Mouse (Mus musculus): Measurements from ENCODE around the gene Dnajc28. TPM values are rescaled to one million over a fixed set of nuclear protein-coding genes. Genes with fewer than 3 reads are reported as not detected.
"Not testable (repeated sequence)": the region's sequence is repeated elsewhere in the genome, so short reads cannot be mapped to it uniquely, and the experiment has no call there.

Dnajc28 gene
- total RNA-seq, 2 experiments from 2014 or later = 9.0 to 9.8 TPM

DNA sequence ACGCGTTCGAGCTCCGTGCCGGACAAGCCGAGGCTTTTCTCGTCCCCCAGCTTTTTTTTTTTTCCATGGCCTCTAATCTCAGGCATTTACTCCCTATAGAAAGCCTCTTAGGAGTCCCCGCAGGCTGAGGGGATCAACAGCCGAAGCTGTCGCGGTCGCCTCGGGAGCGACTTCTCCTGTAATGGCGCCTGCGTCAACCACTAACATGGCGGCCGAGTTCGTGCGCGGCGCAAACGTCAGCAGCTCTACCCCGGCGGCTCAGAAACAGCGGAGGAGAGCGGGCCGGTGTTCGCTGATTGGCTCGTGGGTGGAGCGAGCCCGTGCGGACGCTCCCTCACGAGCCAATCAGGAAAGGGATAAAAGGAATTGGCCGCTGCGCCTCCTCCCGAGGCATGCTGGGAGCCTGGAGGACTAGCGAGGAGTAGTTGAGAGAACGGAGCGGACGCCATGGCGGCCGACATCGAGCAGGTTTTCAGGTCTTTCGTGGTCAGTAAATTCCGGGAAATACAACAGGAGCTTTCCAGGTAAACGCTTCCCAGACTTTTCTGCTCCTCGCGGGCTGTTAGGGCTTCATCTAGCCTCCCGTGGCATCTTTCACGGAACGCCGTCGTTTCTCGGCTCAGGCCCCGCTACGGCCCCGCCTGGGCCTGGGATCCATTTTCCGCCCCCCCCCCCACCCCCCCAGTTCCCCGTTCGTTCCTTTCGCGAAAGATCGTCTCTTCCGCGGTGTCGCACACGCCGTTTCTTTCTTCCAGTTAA, 28.8 kb upstream of the Dnajc28 start, which contains the start of gene Son:
Gene Son, plus strand, starts transcription at position 46 of the 759 bp plus-strand sequence.
- peak; percentile 95 to 97 for DNase-seq (ENCODE audit: extremely low spot score in 1 of 2, low spot score in 2 of 2)
- peak within 1 kb of the TSS; percentile 63 for H3K4me3 ChIP-seq
- TF ChIP-seq CTCF (IDR thresholded peaks at IDR 0.05) = no peak
- intact Hi-C loops (cut with DNase I) = loop anchor here (2.0 to 10.0 kb wide), 2 partner anchors 51 to 603 kb away; partner anchors contain the start of genes Paxbp1 and Tmem50b
- peak within 1 kb of the TSS; percentile 98 for H3K27ac ChIP-seq

GRCm38 (mm10) chr16:91646681-91647419, 28.0 kb upstream of the Dnajc28 start, which contains the start of gene Gart:
Gart (minus strand) TSS chr16:91646952.
- Histone ChIP-seq H3K27ac (peak within 1 kb of the TSS; percentile 98), H3K4me3 (peak within 1 kb of the TSS; percentile 63)
- intact Hi-C loops (cut with DNase I) = loop anchor here (2.0 to 10.0 kb wide), 2 partner anchors 50 to 602 kb away; partner anchors contain the start of genes Paxbp1 and Tmem50b
- no peak for TF ChIP-seq CTCF (IDR thresholded peaks at IDR 0.05)
- peak; percentile 92 to 94 for DNase-seq (ENCODE audit: extremely low spot score in 1 of 2, low spot score in 2 of 2)

GRCm38 (mm10) chr16:91645995-91646602, 27.3 kb upstream of the Dnajc28 start:
- intact Hi-C loops (cut with DNase I) = loop anchor here (2.0 to 10.0 kb wide), 2 partner anchors 49 to 601 kb away; partner anchors contain the start of genes Paxbp1 and Tmem50b
- H3K27ac ChIP-seq = peak overlapping the region; percentile 98

GRCm38 (mm10) chr16:91645420-91645819, 26.6 kb upstream of the Dnajc28 start:
- not testable (repeated sequence) for DNase-seq (ENCODE audit: extremely low spot score in 1 of 2, low spot score in 2 of 2); H3K4me3 ChIP-seq; H3K27ac ChIP-seq
- intact Hi-C loops (cut with DNase I) = loop anchor here (10.0 kb wide), 1 partner anchor 601 kb away; the partner anchor contains the start of gene Paxbp1

More at GRCm38 (mm10) chr16:91645995-91646602, 27.3 kb upstream of the Dnajc28 start:
- TF ChIP-seq CTCF (IDR thresholded peaks at IDR 0.05) = no peak; the same call in 1 of the 2 replicates
- peak overlapping the region; percentile 63 for H3K4me3 ChIP-seq
- no peak for DNase-seq (ENCODE audit: extremely low spot score in 1 of 2, low spot score in 2 of 2)

DNA sequence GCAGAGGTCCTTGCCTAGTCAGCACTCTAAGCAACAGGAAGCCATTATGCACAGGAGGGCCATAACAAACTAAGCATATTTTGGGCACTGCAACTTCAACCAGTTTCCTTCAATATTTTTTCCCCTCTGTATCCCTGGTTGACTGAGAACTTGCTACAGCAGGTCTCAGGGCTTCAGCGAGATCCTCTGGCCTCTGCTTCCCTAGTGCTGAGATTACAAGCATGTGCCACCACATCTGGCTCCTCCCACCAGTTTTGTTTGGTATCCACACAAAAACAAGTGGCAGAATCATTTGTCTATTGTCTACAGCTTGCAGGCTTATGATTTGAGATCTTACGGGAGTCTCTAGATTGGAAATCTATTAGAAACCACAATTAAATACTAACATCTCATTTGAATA, 26.1 kb upstream of the Dnajc28 start:
- H3K4me3 ChIP-seq = no peak overlapping the region
- intact Hi-C loops (cut with DNase I) = loop anchor here (10.0 kb wide), 1 partner anchor 600 kb away; the partner anchor contains the start of gene Paxbp1
- DNase-seq (ENCODE audit: extremely low spot score in 1 of 2, low spot score in 2 of 2) = no peak
- H3K27ac ChIP-seq = no peak overlapping the region
- no peak for TF ChIP-seq CTCF (IDR thresholded peaks at IDR 0.05)

GRCm38 (mm10) chr16:91640171-91640570, 21.3 kb upstream of the Dnajc28 start:
- Histone ChIP-seq H3K4me3 (no peak overlapping the region), H3K27ac (peak overlapping the region; percentile 10; the same call in 1 of the 2 replicates)
- DNase-seq (ENCODE audit: extremely low spot score in 1 of 2, low spot score in 2 of 2) = no peak
- intact Hi-C loops (cut with DNase I) = loop anchor here (10.0 kb wide), 1 partner anchor 595 kb away; the partner anchor contains the start of gene Paxbp1
- TF ChIP-seq CTCF (IDR thresholded peaks at IDR 0.05) = no peak

GRCm38 (mm10) chr16:91639636-91640035, 20.8 kb upstream of the Dnajc28 start:
- H3K27ac ChIP-seq = peak overlapping the region; percentile 87; the same call in 1 of the 2 replicates
- intact Hi-C loops (cut with DNase I) = loop anchor here (10.0 kb wide), 1 partner anchor 595 kb away; the partner anchor contains the start of gene Paxbp1
- TF ChIP-seq CTCF (IDR thresholded peaks at IDR 0.05) = no peak
- H3K4me3 ChIP-seq = no peak overlapping the region
- DNase-seq (ENCODE audit: extremely low spot score in 1 of 2, low spot score in 2 of 2) = no peak

DNA sequence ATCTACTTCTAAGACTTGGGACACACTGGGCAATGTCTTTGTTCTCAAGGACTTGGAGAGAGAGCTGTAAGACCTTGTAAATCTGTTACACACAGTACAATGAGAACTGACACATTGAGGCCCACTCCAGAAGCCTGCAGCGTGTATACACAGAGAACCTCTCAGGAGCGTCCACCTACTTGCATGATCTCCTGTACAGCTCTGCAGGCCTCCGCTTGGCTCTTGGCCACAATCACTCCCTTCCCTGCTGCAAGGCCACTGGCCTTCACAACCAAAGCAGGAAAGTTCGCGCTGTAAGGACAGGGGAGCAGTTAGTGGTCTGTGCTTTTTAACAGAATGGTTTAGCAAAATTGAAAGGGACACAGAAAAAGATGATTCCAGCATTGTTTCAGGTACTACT, 20.3 kb upstream of the Dnajc28 start:
- intact Hi-C loops (cut with DNase I) = no loop called here
- H3K27ac ChIP-seq = peak overlapping the region; percentile 87
- no peak overlapping the region for H3K4me3 ChIP-seq
- no peak for TF ChIP-seq CTCF (IDR thresholded peaks at IDR 0.05)
- no peak for DNase-seq (ENCODE audit: extremely low spot score in 1 of 2, low spot score in 2 of 2)

DNA sequence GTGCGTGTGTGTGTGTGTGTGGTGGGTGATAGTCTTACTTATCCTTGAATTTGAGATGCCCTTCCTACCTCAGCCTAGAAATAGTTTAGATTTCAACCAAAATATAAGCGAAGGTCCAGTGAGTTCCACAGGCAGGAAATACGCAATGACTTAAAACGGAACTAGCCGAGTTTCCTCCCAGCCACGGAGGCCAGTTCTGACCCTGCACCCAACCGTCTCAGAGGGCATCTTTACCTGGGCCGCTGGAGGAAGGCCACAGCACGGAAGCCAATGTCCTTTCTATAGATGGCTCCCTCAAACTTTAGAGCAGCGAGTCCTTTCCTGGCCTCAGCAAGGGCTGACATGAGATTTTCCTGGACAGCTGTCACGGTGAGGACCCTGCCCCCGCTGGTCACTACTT, 14.8 kb upstream of the Dnajc28 start:
- intact Hi-C loops (cut with DNase I) = no loop called here
- no peak for TF ChIP-seq CTCF (IDR thresholded peaks at IDR 0.05)
- no peak overlapping the region for H3K27ac ChIP-seq
- DNase-seq (ENCODE audit: extremely low spot score in 1 of 2, low spot score in 2 of 2) = no peak
- H3K4me3 ChIP-seq = no peak overlapping the region

DNA sequence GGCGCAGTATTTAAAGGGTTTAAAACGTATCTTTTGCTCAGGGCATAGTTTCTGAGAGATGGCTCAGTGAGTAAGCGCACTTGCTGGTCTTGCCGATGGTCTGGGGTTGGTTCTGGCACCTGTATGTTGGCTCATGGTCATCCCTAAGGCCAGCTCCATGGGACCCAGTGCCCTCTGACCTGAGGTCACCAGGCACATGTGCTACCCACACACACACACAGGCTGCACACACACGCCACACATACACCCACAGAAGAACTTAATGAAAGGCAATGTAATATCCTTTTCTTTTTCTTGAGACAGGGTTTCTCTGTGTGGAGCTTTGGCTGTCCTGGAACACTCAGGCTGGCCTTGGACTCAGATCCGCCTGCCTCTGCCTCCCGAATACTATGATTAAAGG, 14.1 kb upstream of the Dnajc28 start:
- intact Hi-C loops (cut with DNase I) = no loop called here
- no peak overlapping the region for H3K27ac ChIP-seq

GRCm38 (mm10) chr16:91632439-91632838, 13.6 kb upstream of the Dnajc28 start:
- H3K27ac ChIP-seq = no peak overlapping the region
- intact Hi-C loops (cut with DNase I) = no loop called here
- DNase-seq (ENCODE audit: extremely low spot score in 1 of 2, low spot score in 2 of 2) = no peak
- no peak overlapping the region for H3K4me3 ChIP-seq
- no peak for TF ChIP-seq CTCF (IDR thresholded peaks at IDR 0.05)

More for the DNA sequence above, 14.1 kb upstream of the Dnajc28 start:
- no peak for DNase-seq (ENCODE audit: extremely low spot score in 1 of 2, low spot score in 2 of 2)
- no peak overlapping the region for H3K4me3 ChIP-seq
- TF ChIP-seq CTCF (IDR thresholded peaks at IDR 0.05) = no peak

Measured in left cerebral cortex, adult 2 months (tissue).